Mouse (Mus musculus) heart, adult 9 months (tissue): ENCODE data around the gene Cdc73.
A peak's percentile ranks its signal among the peaks of the same experiment; 100 is the strongest.
"Not testable (repeated sequence)": the region's sequence is repeated elsewhere in the genome, so short reads cannot be mapped to it uniquely, and the experiment has no call there.

ENCODE experiments used
- DNase-seq, 2 experiments: peaks; one replicate each; pipeline ENCODE4 v3.0.0; 2022; ENCODE audit warnings: low spot score in 2 of 2

The Cdc73 gene

DNA sequence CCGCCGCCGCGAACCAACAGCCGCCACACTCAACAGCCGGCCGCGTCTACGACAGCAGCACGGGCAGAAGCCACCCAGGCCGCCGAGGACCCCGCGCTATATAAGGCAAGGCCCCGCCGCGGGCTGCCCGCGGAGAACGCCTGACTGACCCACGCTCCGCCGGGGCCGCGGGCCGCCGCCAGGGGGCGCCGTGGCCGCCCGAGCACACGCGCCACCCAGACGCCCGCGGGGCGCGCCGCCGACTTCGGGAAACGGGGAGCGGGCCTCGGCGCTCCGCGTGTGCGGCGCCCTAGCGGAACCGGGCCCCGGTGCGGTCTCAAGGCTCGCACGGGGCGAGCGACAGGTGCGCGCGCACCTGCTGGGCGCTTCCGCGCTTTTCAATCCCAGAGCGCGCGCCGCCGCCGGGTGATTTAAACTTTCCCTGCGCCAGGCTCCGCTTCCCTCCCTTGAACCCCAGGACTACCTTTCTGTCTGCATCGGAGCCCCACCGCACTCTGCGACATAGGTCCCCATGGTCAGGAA is at the start of gene Cdc73:
Gene Cdc73 (minus strand): TSS at position 153 of the 522 bp plus-strand sequence.
- peak; percentile 91 to 92 for DNase-seq

DNA sequence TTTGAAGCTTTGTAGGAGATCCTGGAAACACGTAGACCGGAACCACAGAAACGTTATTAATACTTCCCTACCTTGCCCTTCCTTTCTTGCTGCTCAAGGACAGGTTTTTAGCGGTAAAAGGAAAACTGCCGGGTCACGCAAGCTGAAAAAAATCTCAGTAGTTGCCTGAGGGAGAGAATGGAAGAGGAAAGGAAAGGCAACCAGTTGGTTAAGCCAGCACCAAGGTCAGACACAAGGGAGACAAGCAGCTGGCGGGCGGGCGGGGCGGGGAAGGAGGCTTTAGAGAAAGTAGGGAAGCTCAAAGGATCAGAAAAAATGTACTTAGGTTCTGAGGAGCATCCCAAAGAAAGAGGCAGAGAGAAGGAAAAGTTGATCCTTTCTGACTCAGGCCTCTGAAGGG is 43.2 kb upstream of the Cdc73 start:
- DNase-seq = no peak

DNA sequence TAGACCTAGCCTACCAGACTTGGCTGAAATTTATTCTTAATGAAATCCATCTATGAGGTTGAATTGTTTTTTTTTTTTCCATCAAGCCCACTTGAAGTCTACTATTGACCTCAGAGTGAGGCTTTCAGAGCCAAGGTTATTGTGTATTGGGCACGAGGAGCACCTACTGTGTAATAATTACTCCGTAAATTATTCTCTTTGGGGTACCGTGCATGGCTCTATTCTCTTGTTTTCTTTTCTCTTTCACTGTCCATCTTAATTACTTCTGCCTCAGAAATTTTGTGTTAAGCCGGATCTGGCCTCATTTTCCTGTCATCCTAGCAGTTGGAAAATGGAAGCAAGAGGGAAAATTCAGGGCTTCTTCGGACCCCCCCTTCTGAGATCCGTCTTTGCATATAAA is 39.5 kb upstream of the Cdc73 start:
- no peak for DNase-seq

DNA sequence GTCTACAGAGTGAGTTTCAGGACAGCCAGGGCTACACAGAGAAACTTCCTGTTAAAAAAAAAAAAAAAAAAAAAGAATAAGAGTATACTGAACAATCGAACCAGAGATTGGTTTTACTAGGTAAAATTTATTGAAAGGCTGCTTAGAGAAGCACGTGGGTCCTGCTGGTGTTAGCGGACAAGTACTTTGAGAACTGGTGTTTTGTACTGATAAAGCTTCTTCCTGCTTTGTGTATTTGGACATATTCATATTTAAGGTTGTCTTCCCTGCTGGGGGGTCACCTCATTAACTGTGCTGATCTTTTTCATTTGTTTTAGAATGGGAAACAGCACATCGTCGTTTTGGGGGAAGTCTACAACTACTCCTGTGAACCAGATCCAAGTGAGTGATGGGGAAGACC is 38.6 kb upstream of the Cdc73 start:
- DNase-seq = no peak

DNA sequence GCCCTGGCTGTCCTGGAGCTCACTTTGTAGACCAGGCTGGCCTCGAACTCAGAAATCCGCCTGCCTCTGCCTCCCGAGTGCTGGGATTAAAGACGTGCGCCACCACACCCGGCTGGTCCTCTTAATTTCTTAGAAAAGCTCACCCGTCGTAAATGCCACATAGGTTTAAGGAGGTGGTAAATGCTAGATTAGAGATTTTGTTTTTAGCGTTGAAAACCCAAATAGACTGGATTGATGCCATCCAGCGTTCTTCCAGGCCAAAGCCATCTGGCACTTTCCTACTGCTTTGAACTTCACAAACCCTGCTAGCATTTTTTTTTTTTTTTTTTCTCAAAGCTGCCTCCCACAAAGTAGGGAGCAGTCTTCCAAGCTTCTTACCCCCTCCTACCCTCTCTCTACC is 37.9 kb upstream of the Cdc73 start:
- no peak for DNase-seq

DNA sequence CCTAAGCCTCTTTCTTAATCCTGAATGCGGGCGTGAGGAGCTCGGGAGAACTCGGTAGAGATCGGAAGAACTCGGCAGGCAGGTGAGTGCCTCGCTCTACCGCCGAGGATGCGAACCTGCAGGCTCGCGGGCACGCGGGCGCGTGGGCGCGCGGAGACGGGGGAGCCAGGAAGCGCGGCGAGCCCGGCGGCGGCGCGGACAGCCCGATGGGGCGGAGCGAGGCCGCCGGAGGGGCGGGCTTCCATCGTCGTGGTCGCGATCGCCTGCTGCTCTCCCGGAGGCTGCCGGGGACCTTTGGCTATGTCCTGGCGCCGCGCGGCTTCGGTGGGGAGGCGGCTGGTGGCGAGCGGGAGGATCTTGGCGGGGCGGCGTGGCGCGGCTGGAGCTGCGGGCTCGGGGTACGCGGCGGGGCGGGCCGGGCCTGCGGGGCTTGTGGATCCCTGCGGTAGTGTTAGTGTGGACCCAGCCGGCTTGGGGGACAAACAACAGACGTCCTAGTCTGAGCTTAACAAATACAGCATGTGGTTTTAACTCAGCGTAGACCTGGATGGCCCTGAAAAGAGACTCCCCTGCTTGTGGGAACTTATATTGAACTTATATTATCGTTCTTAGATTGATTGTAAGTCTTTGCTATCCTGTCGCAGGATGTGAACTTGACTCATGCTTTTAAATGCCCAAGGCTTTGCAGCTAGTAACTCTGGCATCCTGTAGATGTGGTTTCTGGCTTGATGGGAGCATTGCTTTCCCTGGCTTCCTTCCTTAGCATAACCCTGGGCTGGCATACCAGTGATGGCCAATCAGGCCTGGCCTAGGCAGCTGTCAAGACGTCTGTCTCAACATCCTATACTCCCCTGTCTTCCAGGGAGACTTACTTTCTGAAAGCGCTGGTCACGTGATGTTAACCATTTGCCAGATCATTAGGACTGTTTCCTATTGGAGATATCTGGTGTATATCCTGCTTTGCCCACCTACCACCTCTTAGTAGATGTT is 37.0 kb upstream of the Cdc73 start:
- peak; percentile 80 to 83 for DNase-seq

DNA sequence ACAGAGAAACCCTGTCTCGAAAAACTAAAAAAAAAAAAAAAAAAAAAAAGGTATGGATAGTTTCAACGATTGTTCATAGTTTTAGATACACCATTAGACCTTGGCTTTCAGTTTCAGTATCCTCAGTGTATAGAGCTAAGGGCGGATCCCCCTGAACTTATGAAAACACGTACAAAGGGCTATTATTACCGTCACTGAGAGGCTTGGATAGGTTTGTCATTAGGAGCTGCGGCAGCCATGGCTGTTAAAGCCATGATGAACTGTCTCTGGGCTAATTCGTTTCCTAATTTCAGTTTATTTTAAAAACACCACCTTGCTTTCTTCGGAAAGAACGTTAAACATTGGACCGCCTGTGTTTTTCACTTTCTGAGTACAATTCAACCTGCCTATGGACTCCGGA is 36.1 kb upstream of the Cdc73 start:
- DNase-seq = no peak

DNA sequence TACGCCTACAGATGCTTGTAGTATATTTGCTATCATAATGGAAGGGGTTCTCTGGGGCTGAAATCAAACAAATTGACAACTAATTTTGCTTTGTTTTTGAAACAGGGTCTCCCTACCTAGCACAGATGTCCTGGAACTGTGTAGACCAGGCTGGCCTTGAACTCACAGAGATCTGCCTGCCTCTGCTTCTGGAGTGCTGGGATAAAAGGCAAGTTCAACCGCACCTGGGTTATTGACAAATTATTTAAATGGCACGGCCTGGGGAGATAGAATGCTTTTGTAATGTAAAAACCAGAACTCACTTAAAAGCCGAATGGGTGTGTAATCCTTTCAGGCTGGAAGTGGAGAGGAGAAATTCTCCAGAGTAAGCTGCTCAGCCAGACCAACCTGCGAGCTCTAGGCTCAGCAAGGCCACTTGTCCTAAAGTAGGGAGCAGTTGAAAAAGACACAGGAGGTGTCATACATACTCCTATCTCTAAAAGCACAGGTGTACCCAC is 31.3 kb upstream of the Cdc73 start:
- DNase-seq = no peak

DNA sequence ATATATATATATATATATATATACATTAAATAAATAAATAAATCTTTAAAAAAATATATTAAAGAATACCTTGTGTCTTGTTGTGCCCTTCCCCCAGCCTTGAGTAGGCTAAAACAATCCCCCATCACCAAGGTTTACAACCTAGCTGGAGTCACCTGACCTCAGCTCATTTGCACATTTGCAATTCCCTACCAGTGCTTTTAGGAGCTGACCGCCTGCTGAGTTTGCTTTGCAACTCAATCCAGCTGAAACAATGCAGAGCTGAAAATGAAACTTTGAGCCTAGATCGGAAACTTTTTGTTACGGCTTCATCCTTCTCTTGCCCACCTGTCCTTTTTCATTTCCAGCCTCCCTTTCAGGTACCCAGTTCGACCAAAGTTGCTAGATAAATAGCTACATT is 29.0 kb upstream of the Cdc73 start:
- DNase-seq = no peak

DNA sequence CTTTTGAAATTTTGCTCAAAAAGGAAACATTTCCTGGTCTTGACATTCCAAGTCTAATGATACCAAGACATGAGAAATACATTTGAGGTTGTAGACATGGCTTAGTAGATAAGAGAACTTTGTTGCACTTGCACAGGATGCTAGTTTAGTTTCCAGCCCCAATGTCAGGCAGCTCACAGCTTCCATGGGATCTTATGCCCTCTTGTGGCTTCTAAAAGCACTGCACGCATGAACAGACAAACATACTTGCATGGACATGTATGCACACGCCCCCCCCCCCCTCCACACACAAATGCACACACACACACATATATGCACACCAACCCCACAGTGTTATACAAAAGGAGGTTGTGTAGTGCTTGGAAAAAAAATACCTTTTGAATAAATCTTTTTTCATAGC is 28.2 kb upstream of the Cdc73 start:
- no peak for DNase-seq

DNA sequence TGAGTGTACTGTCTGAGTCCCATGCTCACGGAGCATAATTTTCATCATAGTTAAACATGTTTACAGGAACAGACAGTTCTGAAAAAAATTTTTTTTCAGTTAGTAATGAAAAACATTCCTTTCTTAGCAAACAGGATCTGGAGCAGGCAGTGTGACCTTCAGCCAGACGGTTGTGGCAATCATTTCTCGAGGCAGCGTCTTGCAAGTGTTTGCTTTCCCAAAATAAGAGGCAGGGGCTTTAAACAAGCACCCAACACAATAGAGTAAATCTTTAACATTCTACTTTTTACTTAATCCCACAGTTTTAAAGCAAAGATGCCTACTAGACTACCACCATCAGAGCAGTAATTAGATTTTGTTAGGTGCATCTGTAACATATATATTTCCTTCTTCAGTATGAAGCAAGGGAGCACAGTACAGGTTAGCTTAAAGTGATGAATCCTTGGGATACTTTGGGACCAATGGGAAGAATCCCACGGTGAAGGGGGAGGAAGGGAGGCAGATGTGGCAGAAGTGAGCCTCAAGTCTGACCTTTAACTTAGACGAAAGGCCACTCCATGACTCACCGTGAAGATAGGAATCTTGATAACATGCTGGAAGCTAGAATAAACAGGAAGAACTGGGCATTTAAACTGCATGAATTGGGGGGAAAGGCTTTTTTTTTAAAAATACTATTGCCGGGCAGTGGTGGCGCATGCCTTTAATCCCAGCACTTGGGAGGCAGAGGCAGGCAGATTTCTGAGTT is 25.2 kb upstream of the Cdc73 start:
- DNase-seq = no peak

DNA sequence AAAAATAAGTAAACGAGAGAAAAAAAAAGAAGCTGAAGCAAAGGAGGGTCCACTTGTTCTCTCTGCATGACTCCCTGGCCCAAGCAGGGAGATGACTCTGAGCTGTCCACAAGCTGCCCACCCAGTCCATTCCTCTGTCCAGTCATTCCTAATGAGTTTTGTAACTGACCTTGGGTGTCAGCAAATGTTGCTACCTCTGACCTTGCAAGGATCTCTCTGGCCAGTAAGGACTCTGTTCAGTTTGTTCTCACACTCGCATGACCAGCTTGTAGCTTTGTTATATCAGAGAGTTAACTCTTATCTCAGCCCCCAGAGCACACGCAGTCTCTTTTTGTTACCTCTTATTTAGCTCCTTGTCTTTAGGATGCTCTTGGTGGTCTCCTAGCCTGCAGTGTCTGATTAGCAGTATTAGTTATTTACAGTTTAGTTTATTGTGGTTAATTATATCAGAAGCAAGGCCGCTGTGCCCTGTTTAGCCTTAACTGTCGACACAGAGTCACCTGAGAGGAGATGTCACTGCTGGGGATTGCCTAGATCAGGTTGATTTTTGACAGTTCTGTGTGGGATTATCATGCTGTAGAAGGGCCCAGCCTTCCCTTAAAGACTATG is 21.9 kb upstream of the Cdc73 start:
- no peak for DNase-seq

DNA sequence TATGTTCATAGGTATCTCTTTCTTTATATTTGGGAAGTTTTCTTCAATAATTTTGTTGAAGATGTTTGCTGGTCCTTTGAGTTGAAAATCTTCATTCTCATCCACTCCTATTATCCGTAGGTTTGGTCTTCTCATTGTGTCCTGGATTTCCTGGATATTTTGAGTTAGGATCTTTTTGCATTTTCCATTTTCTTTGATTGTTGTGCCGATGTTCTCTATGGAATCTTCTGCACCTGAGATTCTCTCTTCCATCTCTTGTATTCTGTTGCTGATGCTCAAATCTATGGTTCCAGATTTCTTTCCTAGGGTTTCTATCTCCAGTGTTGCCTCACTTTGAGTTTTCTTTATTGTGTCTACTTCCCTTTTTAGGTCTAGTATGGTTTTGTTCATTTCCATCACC is 13.3 kb upstream of the Cdc73 start, which contains the start of gene Glrx2:
Gene Glrx2 (plus strand): TSS at position 301 of the 400 bp plus-strand sequence.
- DNase-seq = not testable (repeated sequence)

DNA sequence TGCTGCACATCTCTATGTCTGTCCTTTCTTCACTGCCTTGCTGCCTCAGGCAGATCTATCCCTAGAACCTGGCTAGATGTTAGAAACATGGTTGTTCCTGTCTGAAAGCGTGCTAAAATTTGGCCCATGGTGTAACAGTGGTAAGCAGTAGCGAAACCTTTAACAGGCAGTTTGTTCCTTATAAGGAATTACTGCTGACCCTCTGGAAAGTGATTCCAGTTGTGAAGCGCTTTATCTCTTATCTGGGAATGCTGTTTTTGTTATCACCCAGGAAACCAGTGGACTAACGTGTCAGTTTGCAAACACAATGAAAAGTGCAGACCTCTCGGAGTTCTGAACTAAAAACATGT is 7.9 kb upstream of the Cdc73 start:
- DNase-seq = no peak

DNA sequence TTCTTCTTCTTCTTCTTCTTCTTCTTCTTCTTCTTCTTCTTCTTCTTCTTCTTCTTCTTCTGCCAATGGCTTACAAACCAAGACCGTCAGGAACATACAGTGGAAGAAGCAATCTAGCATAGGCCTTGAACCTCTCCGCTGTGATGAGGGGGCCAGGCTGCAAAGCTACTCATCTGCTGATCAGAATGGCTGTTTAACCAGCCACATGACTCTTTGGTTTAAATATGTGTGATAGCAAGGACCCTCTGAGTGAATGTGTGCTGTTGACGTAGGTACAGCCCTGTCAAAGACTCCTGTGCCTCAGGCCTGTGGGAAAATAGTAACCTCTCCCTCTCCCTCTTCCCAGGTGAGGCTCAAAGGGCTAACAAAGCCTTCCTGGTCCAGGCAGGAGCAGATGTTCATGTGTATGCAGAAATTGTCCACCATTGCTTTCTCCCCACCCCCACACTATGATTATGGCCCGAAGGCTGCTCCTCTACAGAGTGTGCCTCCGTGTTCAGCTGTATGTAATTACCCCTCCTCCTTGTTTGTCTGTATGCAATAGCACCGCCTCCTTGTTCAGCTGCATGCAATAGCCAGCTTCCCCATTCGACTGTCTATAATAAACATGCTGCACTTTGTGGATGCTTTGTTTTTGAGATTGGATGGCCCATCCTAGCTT is 7.4 kb upstream of the Cdc73 start:
- no peak for DNase-seq

DNA sequence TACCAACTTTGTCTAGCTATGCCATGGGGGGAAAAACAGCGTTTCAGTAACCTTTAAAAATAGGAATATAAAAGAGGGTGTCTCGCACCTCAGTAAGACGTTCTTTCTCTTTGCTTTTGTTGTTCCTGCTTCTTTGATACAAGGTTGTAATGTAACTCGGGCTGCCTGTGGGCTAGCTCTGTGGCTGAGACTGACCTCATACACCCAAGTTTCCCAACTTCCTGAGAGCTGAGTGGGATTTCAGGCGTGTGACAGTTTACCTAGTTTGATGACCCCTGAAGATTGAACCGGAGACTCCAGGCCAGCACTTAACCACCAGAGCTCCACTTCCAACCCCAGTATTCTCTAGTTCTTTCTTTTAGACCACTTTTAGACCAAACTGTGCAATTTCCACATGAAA is 5.7 kb upstream of the Cdc73 start:
- no peak for DNase-seq

DNA sequence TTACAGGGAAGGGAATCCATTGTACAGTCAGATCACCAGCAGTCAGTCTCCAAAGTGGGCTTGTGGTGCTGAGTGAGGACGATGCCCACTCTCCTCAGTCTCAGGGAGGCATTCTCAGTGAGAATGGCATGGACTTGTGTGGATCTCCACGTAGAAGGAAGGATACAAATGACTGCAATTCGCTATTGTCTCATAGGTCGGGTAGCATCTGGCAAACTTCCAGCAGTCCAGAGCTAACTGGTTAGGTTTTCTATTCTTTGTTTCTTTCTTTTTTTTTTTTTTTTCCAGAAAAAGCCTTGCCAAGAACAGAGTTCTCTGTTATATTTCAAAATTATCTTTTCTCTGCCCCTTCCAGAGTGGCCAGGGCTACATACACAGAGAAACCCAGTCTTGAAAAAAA is 4.3 kb upstream of the Cdc73 start:
- no peak for DNase-seq

DNA sequence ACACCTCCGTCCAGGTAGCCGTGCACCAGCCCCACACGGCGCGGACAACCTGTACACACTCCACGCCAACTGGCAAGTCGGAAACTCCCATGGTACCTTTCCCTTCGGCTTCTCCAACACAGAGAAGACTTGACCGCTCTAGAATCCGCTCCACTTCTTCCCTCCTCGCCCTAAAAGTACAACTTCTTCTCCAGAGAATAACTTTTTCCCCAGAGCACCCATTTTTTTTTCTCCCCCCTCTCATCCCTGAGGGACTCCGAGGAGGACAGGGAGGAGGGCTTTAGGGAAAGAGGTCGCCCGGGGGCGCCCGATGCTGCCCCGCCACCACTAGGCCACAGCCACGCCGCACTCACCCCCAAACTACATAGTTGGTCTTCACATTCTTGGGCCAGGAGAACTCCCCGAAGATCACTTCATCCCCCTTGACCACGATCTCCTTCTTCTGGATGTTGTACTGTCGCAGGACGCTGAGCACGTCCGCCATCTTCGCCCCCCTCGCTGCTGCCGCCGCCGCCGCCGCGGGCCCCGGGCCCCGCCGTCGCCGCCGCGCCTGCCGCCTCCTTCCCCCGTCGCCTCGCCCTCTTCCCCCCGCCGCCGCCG is 452 bp downstream of the Cdc73 start:
- peak in 1 of 2 experiments; percentile 46 for DNase-seq

DNA sequence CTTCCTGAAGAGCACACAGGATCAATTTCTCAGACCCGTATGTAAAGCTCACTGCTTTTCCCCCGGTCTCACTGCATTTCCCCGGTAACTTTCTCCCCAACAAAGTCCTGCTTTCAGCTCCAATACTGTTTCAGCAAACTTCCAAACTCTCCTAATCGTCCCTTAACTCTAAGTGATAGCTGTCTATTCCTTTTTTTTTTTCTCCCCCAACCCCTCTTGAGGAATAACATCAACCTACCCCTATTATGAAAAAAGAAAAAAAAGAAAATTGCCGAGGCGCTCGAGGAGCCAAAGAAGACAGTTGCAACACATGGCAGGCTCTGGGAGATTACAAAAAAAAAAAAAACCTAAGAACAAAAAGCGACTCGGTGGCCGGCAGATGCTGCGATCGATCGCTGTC is 957 bp downstream of the Cdc73 start:
- DNase-seq = no peak

DNA sequence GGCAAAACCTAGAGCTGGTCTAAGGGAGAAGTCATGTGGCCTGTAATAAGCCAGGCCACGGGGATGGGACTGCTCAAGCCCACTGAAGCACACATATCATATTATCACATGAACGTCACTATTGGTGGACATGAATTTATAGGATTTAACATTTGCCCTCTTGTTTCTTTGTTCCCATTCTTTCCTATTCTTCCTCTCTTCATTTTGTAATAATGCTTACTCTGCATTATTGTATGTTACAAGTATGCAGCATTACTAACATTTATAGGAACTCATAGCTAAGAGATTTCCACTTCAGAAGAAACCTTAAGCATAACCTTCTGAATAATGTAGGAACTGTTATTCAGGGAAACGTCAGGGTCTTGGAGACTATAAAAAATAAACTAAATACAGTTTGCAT is 17.8 kb downstream of the Cdc73 start:
- no peak for DNase-seq

DNA sequence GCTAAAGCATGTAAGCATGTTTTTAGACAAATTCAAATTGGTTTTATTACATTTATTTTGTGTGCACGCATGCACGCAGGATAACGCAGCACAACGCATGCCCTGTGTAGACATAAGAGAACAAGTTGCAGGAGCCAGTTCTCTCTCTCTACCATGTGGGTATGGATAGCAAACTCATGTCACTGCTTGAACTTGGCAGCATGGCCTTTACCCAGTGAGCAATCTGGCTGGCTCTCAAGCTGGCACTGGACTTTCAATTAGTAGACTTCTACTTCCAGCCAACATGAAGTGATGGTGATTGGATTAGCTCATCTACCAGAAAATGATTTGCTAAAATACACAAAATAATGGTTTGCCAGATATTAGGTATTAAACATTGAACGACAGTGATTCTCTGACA is 21.6 kb downstream of the Cdc73 start:
- peak; percentile 21 to 53 for DNase-seq
